Mouse (Mus musculus): ENCODE measurements around the gene Ehd4. TPM values are rescaled to one million over a fixed set of nuclear protein-coding genes. Genes with fewer than 3 reads are reported as not detected.
A peak's percentile ranks its signal among the peaks of the same experiment; 100 is the strongest.

The Ehd4 gene
- polyA plus RNA-seq, 1 experiment from 2014 or later, result 26.3 TPM

- 50% methylated on average over 2 of the region's 2 CpGs for WGBS
- no peak for DNase-seq (ENCODE audit: low spot score)
- Histone ChIP-seq H3K4me1 (peaks cover 31% of the 10 kb centered on the region), H3K27ac (replicated peaks) (peak overlapping the region; percentile 4; the same call in 1 of the 2 replicates), H3K36me3 (replicated peaks) (peaks cover 13% of the 10 kb centered on the region; the same call in 1 of the 2 replicates), H3K4me3 (no peak overlapping the region), H3K27me3 (replicated peaks; ENCODE audit: low read depth, poor library complexity, severe bottlenecking) (no peaks in the 10 kb centered on the region), H3K9me3 (no peaks in the 10 kb centered on the region)
Measured at GRCm38 (mm10) chr2:120102450-120102849, 52.0 kb downstream of the Ehd4 start.

- no peak overlapping the region for H3K4me3 ChIP-seq
- H3K9me3 ChIP-seq, result no peaks in the 10 kb centered on the region
- H3K27me3 ChIP-seq (replicated peaks; ENCODE audit: low read depth, poor library complexity, severe bottlenecking), result no peaks in the 10 kb centered on the region
- WGBS, result 84% methylated on average over 11 of the region's 11 CpGs
- DNase-seq (ENCODE audit: low spot score), result no peak
- H3K27ac ChIP-seq (replicated peaks), result peak overlapping the region; percentile 4; the same call in 1 of the 2 replicates
- peaks cover 13% of the 10 kb centered on the region; the same call in 1 of the 2 replicates for H3K36me3 ChIP-seq (replicated peaks)
- H3K4me1 ChIP-seq, result peaks cover 34% of the 10 kb centered on the region
Measured at GRCm38 (mm10) chr2:120101961-120102360, 52.4 kb downstream of the Ehd4 start.

- Histone ChIP-seq H3K4me3 (no peak overlapping the region), H3K9me3 (no peaks in the 10 kb centered on the region), H3K36me3 (replicated peaks) (peaks cover 17% of the 10 kb centered on the region; the same call in 1 of the 2 replicates), H3K4me1 (peaks cover 34% of the 10 kb centered on the region), H3K27ac (replicated peaks) (no peak overlapping the region), H3K27me3 (replicated peaks; ENCODE audit: low read depth, poor library complexity, severe bottlenecking) (no peaks in the 10 kb centered on the region)
- 82% methylated on average over 3 of the region's 3 CpGs for WGBS
- DNase-seq (ENCODE audit: low spot score), result no peak
Measured at GRCm38 (mm10) chr2:120099886-120100285, 54.5 kb downstream of the Ehd4 start.

- no peak for DNase-seq (ENCODE audit: low spot score)
- WGBS, result 86% methylated on average over 4 of the region's 4 CpGs
- no peak overlapping the region for H3K27ac ChIP-seq (replicated peaks)
- H3K27me3 ChIP-seq (replicated peaks; ENCODE audit: low read depth, poor library complexity, severe bottlenecking), result no peaks in the 10 kb centered on the region
- H3K4me3 ChIP-seq, result no peak overlapping the region
- H3K4me1 ChIP-seq, result peaks cover 34% of the 10 kb centered on the region
- H3K36me3 ChIP-seq (replicated peaks), result peaks cover 17% of the 10 kb centered on the region; the same call in 1 of the 2 replicates
- H3K9me3 ChIP-seq, result no peaks in the 10 kb centered on the region
Measured at GRCm38 (mm10) chr2:120099263-120099662, 55.1 kb downstream of the Ehd4 start.

- H3K4me3 ChIP-seq, result no peak overlapping the region
- H3K36me3 ChIP-seq (replicated peaks), result peaks cover 17% of the 10 kb centered on the region; the same call in 1 of the 2 replicates
- H3K27ac ChIP-seq (replicated peaks), result no peak overlapping the region; the same call in 1 of the 2 replicates
- no peaks in the 10 kb centered on the region for H3K27me3 ChIP-seq (replicated peaks; ENCODE audit: low read depth, poor library complexity, severe bottlenecking)
- WGBS, result 62% methylated on average over 8 of the region's 8 CpGs
- H3K9me3 ChIP-seq, result no peaks in the 10 kb centered on the region
- H3K4me1 ChIP-seq, result peaks cover 37% of the 10 kb centered on the region
- no peak for DNase-seq (ENCODE audit: low spot score)
Measured at GRCm38 (mm10) chr2:120098781-120099202, 55.6 kb downstream of the Ehd4 start.

GRCm38 (mm10) chr2:120097868-120098267, 56.5 kb downstream of the Ehd4 start:
- Histone ChIP-seq H3K27ac (replicated peaks) (no peak overlapping the region), H3K27me3 (replicated peaks; ENCODE audit: low read depth, poor library complexity, severe bottlenecking) (no peaks in the 10 kb centered on the region), H3K9me3 (no peaks in the 10 kb centered on the region), H3K4me3 (no peak overlapping the region), H3K36me3 (replicated peaks) (peaks cover 17% of the 10 kb centered on the region; the same call in 1 of the 2 replicates), H3K4me1 (peaks cover 34% of the 10 kb centered on the region)
- 92% methylated on average over 8 of the region's 8 CpGs for WGBS
- no peak for DNase-seq (ENCODE audit: low spot score)

GRCm38 (mm10) chr2:120096711-120097110, 57.7 kb downstream of the Ehd4 start:
- no peak overlapping the region for H3K4me3 ChIP-seq
- H3K36me3 ChIP-seq (replicated peaks), result peaks cover 14% of the 10 kb centered on the region; the same call in 1 of the 2 replicates
- no peaks in the 10 kb centered on the region for H3K9me3 ChIP-seq
- no peak overlapping the region for H3K27ac ChIP-seq (replicated peaks)
- DNase-seq (ENCODE audit: low spot score), result no peak
- WGBS, result 94% methylated on average over 6 of the region's 6 CpGs
- peaks cover 22% of the 10 kb centered on the region for H3K4me1 ChIP-seq
- no peaks in the 10 kb centered on the region for H3K27me3 ChIP-seq (replicated peaks; ENCODE audit: low read depth, poor library complexity, severe bottlenecking)

GRCm38 (mm10) chr2:120096191-120096590, 58.2 kb downstream of the Ehd4 start:
- DNase-seq (ENCODE audit: low spot score), result no peak
- no peak overlapping the region for H3K27ac ChIP-seq (replicated peaks)
- H3K27me3 ChIP-seq (replicated peaks; ENCODE audit: low read depth, poor library complexity, severe bottlenecking), result no peaks in the 10 kb centered on the region
- peaks cover 20% of the 10 kb centered on the region for H3K4me1 ChIP-seq
- no peaks in the 10 kb centered on the region for H3K9me3 ChIP-seq
- 91% methylated on average over 8 of the region's 8 CpGs for WGBS
- no peak overlapping the region for H3K4me3 ChIP-seq
- peaks cover 11% of the 10 kb centered on the region; the same call in 1 of the 2 replicates for H3K36me3 ChIP-seq (replicated peaks)

- Histone ChIP-seq H3K4me3 (no peak overlapping the region), H3K4me1 (peaks cover 19% of the 10 kb centered on the region), H3K9me3 (no peaks in the 10 kb centered on the region), H3K36me3 (replicated peaks) (peaks cover 12% of the 10 kb centered on the region; the same call in 1 of the 2 replicates), H3K27ac (replicated peaks) (no peak overlapping the region), H3K27me3 (replicated peaks; ENCODE audit: low read depth, poor library complexity, severe bottlenecking) (no peaks in the 10 kb centered on the region)
- 93% methylated on average over 4 of the region's 4 CpGs for WGBS
- no peak for DNase-seq (ENCODE audit: low spot score)
Measured at GRCm38 (mm10) chr2:120095171-120095570, 59.2 kb downstream of the Ehd4 start.

- Histone ChIP-seq H3K4me1 (peaks cover 12% of the 10 kb centered on the region; the same call in 1 of the 2 replicates), H3K27me3 (replicated peaks; ENCODE audit: low read depth, poor library complexity, severe bottlenecking) (no peaks in the 10 kb centered on the region), H3K27ac (replicated peaks) (no peak overlapping the region), H3K9me3 (no peaks in the 10 kb centered on the region), H3K4me3 (no peak overlapping the region), H3K36me3 (replicated peaks) (0 out of 2 replicates have a peak, but pooled peaks cover 7% of the 10 kb centered on the region)
- peak; percentile 65 for DNase-seq (ENCODE audit: low spot score)
- 74% methylated on average over 5 of the region's 5 CpGs for WGBS
Measured at GRCm38 (mm10) chr2:120093671-120094430, 60.6 kb downstream of the Ehd4 start.

- no peak overlapping the region for H3K4me3 ChIP-seq
- no peaks in the 10 kb centered on the region for H3K9me3 ChIP-seq
- H3K4me1 ChIP-seq, result 0 out of 2 replicates have a peak, but pooled peaks cover 6% of the 10 kb centered on the region
- no peak overlapping the region for H3K27ac ChIP-seq (replicated peaks)
- 0 out of 2 replicates have a peak, but pooled peaks cover 3% of the 10 kb centered on the region for H3K36me3 ChIP-seq (replicated peaks)
- no peak for DNase-seq (ENCODE audit: low spot score)
- WGBS, result 93% methylated on average over 17 of the region's 17 CpGs
- H3K27me3 ChIP-seq (replicated peaks; ENCODE audit: low read depth, poor library complexity, severe bottlenecking), result no peaks in the 10 kb centered on the region
Measured at GRCm38 (mm10) chr2:120090979-120091378, 63.4 kb downstream of the Ehd4 start.

GRCm38 (mm10) chr2:120087897-120088296, 66.5 kb downstream of the Ehd4 start:
- WGBS, result 91% methylated on average over 2 of the region's 2 CpGs
- DNase-seq (ENCODE audit: low spot score), result no peak
- H3K4me3 ChIP-seq, result no peak overlapping the region
- no peaks in the 10 kb centered on the region for H3K4me1 ChIP-seq
- no peaks in the 10 kb centered on the region for H3K27me3 ChIP-seq (replicated peaks; ENCODE audit: low read depth, poor library complexity, severe bottlenecking)
- H3K36me3 ChIP-seq (replicated peaks), result 0 out of 2 replicates have a peak, but pooled peaks cover 3% of the 10 kb centered on the region
- H3K9me3 ChIP-seq, result no peaks in the 10 kb centered on the region
- no peak overlapping the region for H3K27ac ChIP-seq (replicated peaks)

- no peaks in the 10 kb centered on the region for H3K4me1 ChIP-seq
- 0 out of 2 replicates have a peak, but pooled peaks cover 3% of the 10 kb centered on the region for H3K36me3 ChIP-seq (replicated peaks)
- no peak for DNase-seq (ENCODE audit: low spot score)
- H3K4me3 ChIP-seq, result no peak overlapping the region
- WGBS, result 86% methylated on average over 3 of the region's 3 CpGs
- H3K27me3 ChIP-seq (replicated peaks; ENCODE audit: low read depth, poor library complexity, severe bottlenecking), result no peaks in the 10 kb centered on the region
- no peak overlapping the region for H3K27ac ChIP-seq (replicated peaks)
- H3K9me3 ChIP-seq, result no peaks in the 10 kb centered on the region
Measured at GRCm38 (mm10) chr2:120087391-120087790, 67.0 kb downstream of the Ehd4 start.
